Mouse (Mus musculus) heart, embryonic 13.5 days (tissue): ENCODE data around the gene Vma21. TPM values are rescaled to one million over a fixed set of nuclear protein-coding genes. Genes with fewer than 3 reads are reported as not detected.

Experiments used
- polyA plus RNA-seq: library from polyadenylated mRNA; unstranded; fragments of >200 nt; fragmentation: Nextera tagmentation; extraction: Ambion mirVana; gene quantifications from 2 replicates; pipeline ENCODE4 v1.2.1, GENCODE M21; 2015

Gene Vma21
- polyA plus RNA-seq, 1 experiment from 2014 or later = 38.9 TPM

Other genes with a start within 250 kb of the Vma21 start
- 1.1 and 1.5 TPM in 2 replicates for gene Gpr50, start 152.3 kb upstream of the Vma21 start, polyA plus RNA-seq
- gene Gm1141, start 105.1 kb downstream of the Vma21 start, polyA plus RNA-seq = not detected in 2 replicates
- 6.3 and 6.4 TPM in 2 replicates for gene Prrg3, start 146.7 kb downstream of the Vma21 start, polyA plus RNA-seq
- gene Fate1, start 157.1 kb downstream of the Vma21 start, polyA plus RNA-seq = 0.17 TPM in 1 of 2 replicates, not detected in the other
- gene Cnga2, start 175.9 kb downstream of the Vma21 start, polyA plus RNA-seq = 0.08 and 0.09 TPM in 2 replicates